Mouse (Mus musculus) liver, embryonic 15.5 days (tissue): ENCODE measurements around the gene Nsun2. TPM values are rescaled to one million over a fixed set of nuclear protein-coding genes. Genes with fewer than 3 reads are reported as not detected.
"Not testable (repeated sequence)": the region's sequence is repeated elsewhere in the genome, so short reads cannot be mapped to it uniquely, and the experiment has no call there.

ENCODE experiments used
- ATAC-seq: fragments of 200-750 bp; cut with Nextera tagmentation; 2 replicates; pipeline ENCODE4 v1.8.0; 2017; ENCODE audit warnings: moderate number of reproducible peaks, mild to moderate bottlenecking, moderate library complexity; ENCODE audit not compliant: insufficient read depth
- H3K27ac ChIP-seq: fragments of 300-500 bp; sonication (generic); replicated peaks from 2 replicates; pipeline ENCODE4 v1.5.1; 2015; ENCODE audit warnings: mild to moderate bottlenecking, inconsistent platforms
- H3K27me3 ChIP-seq: fragments of 300-500 bp; sonication (generic); 2 replicates; pipeline ENCODE4 v1.6.1; 2015; ENCODE audit warnings: mild to moderate bottlenecking, inconsistent platforms
- H3K36me3 ChIP-seq: fragments of 300-500 bp; sonication (generic); replicated peaks from 2 replicates; pipeline ENCODE4 v1.6.1; 2015; ENCODE audit warnings: moderate library complexity, mild to moderate bottlenecking, inconsistent platforms
- H3K4me1 ChIP-seq: fragments of 300-500 bp; sonication (generic); replicated peaks from 2 replicates; pipeline ENCODE4 v1.6.1; 2015; ENCODE audit warnings: inconsistent platforms
- H3K4me2 ChIP-seq: fragments of 300-500 bp; sonication (generic); 2 replicates; pipeline ENCODE4 v1.6.1; 2015; ENCODE audit warnings: moderate library complexity, mild to moderate bottlenecking, inconsistent platforms
- H3K4me3 ChIP-seq: fragments of 300-500 bp; sonication (generic); replicated peaks from 2 replicates; pipeline ENCODE4 v1.5.1; 2015; ENCODE audit warnings: mild to moderate bottlenecking, inconsistent platforms
- H3K9ac ChIP-seq: fragments of 300-500 bp; sonication (generic); 2 replicates; pipeline ENCODE4 v1.6.1; 2015; ENCODE audit warnings: moderate library complexity, mild to moderate bottlenecking, inconsistent platforms
- H3K9me3 ChIP-seq: fragments of 300-500 bp; sonication (generic); replicated peaks from 2 replicates; pipeline ENCODE4 v1.6.1; 2016; ENCODE audit warnings: inconsistent platforms
- WGBS: fragments of 180-500 bp; shearing (Covaris S2); methylation state at CpG from one replicate; pipeline ENCODE4 v1.1.7; 2015; ENCODE audit warnings: mixed read lengths; ENCODE audit not compliant: insufficient replicate concordance; 5-methylcytosine and 5-hydroxymethylcytosine counted together
- polyA plus RNA-seq: library from polyadenylated mRNA; unstranded; fragments of >200 nt; fragmentation: Nextera tagmentation; extraction: Ambion mirVana; gene quantifications from 2 replicates; pipeline ENCODE4 v1.2.1, GENCODE M21; 2015

The Nsun2 gene
- polyA plus RNA-seq, 1 experiment from 2014 or later = 84.3 TPM

GRCm38 (mm10) chr13:69554255-69554654 lies 20.7 kb downstream of the Nsun2 start:
- Histone ChIP-seq H3K4me2 (no peak overlapping the region), H3K4me1 (no peaks in the 10 kb centered on the region), H3K9ac (no peak overlapping the region), H3K9me3 (no peaks in the 10 kb centered on the region), H3K36me3 (no peaks in the 10 kb centered on the region), H3K27me3 (no peaks in the 10 kb centered on the region), H3K27ac (no peak overlapping the region), H3K4me3 (no peak overlapping the region)
- WGBS = 65% methylated on average over 9 of the region's 9 CpGs
- no peak for ATAC-seq

- no peak overlapping the region for H3K4me2 ChIP-seq
- H3K4me1 ChIP-seq = no peaks in the 10 kb centered on the region
- no peaks in the 10 kb centered on the region for H3K36me3 ChIP-seq
- H3K27me3 ChIP-seq = no peaks in the 10 kb centered on the region
- no peaks in the 10 kb centered on the region for H3K9me3 ChIP-seq
- no peak overlapping the region for H3K9ac ChIP-seq
- ATAC-seq = no peak
- WGBS = 24% methylated on average over 8 of the region's 8 CpGs
- no peak overlapping the region for H3K4me3 ChIP-seq
- no peak overlapping the region for H3K27ac ChIP-seq
Measured at GRCm38 (mm10) chr13:69555045-69555444, 21.5 kb downstream of the Nsun2 start.

GRCm38 (mm10) chr13:69555957-69556482 lies 22.5 kb downstream of the Nsun2 start:
- Histone ChIP-seq H3K27me3 (no peaks in the 10 kb centered on the region), H3K4me1 (no peaks in the 10 kb centered on the region), H3K9ac (no peak overlapping the region), H3K9me3 (no peaks in the 10 kb centered on the region), H3K4me2 (no peak overlapping the region), H3K36me3 (no peaks in the 10 kb centered on the region), H3K4me3 (no peak overlapping the region), H3K27ac (no peak overlapping the region)
- WGBS = 61% methylated on average over 6 of the region's 6 CpGs
- no peak for ATAC-seq

- no peak overlapping the region for H3K4me2 ChIP-seq
- H3K27me3 ChIP-seq = no peaks in the 10 kb centered on the region
- H3K36me3 ChIP-seq = no peaks in the 10 kb centered on the region
- no peak overlapping the region for H3K27ac ChIP-seq
- H3K4me1 ChIP-seq = no peaks in the 10 kb centered on the region
- no peaks in the 10 kb centered on the region for H3K9me3 ChIP-seq
- no peak overlapping the region for H3K9ac ChIP-seq
- no peak overlapping the region for H3K4me3 ChIP-seq
- ATAC-seq = no peak
Measured at GRCm38 (mm10) chr13:69556728-69557127, 23.2 kb downstream of the Nsun2 start.

- H3K27me3 ChIP-seq = no peaks in the 10 kb centered on the region
- H3K36me3 ChIP-seq = no peaks in the 10 kb centered on the region
- no peaks in the 10 kb centered on the region for H3K4me1 ChIP-seq
- H3K27ac ChIP-seq = no peak overlapping the region
- no peak for ATAC-seq
- H3K4me3 ChIP-seq = no peak overlapping the region
- H3K4me2 ChIP-seq = no peak overlapping the region
- H3K9me3 ChIP-seq = no peaks in the 10 kb centered on the region
- 54% methylated on average over 6 of the region's 6 CpGs for WGBS
- no peak overlapping the region for H3K9ac ChIP-seq
Measured at GRCm38 (mm10) chr13:69558098-69558660, 24.6 kb downstream of the Nsun2 start.

- H3K36me3 ChIP-seq = no peaks in the 10 kb centered on the region
- H3K9me3 ChIP-seq = no peaks in the 10 kb centered on the region
- no peak overlapping the region for H3K4me2 ChIP-seq
- no peaks in the 10 kb centered on the region for H3K4me1 ChIP-seq
- no peaks in the 10 kb centered on the region for H3K27me3 ChIP-seq
- 44% methylated on average over 13 of the region's 13 CpGs for WGBS
- ATAC-seq = no peak
- no peak overlapping the region for H3K27ac ChIP-seq
- H3K4me3 ChIP-seq = no peak overlapping the region
- H3K9ac ChIP-seq = no peak overlapping the region
Measured at GRCm38 (mm10) chr13:69559291-69559961, 25.9 kb downstream of the Nsun2 start.

DNA sequence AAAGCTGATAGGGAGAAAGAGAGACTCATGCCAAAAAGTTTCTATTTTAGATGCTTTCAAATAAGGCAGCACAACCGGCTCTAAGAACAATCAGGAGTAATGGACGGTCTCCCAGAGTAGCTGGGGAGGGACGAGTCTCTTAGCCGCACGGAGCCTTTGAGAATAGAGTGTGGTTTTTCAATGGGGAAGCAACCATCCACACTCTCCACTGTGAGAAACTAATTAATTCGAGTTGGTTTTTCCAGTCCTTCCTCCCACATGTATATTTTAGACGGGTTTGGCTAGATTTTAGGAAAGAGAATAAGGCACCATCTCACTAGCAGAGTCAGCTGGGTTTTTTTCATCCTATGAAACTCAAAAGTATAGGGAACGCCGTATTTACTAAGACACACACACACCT lies 28.5 kb downstream of the Nsun2 start:
- H3K27ac ChIP-seq = no peak overlapping the region
- no peaks in the 10 kb centered on the region for H3K9me3 ChIP-seq
- no peaks in the 10 kb centered on the region for H3K36me3 ChIP-seq
- no peak overlapping the region for H3K4me2 ChIP-seq
- H3K27me3 ChIP-seq = no peaks in the 10 kb centered on the region
- ATAC-seq = no peak
- 65% methylated on average over 9 of the region's 9 CpGs for WGBS
- no peaks in the 10 kb centered on the region for H3K4me1 ChIP-seq
- H3K4me3 ChIP-seq = no peak overlapping the region
- H3K9ac ChIP-seq = no peak overlapping the region

GRCm38 (mm10) chr13:69562654-69563574 lies 29.4 kb downstream of the Nsun2 start:
- WGBS = 59% methylated on average over 12 of the region's 12 CpGs
- Histone ChIP-seq H3K4me2 (no peak overlapping the region), H3K4me3 (no peak overlapping the region), H3K9ac (no peak overlapping the region), H3K27me3 (no peaks in the 10 kb centered on the region), H3K4me1 (no peaks in the 10 kb centered on the region), H3K9me3 (no peaks in the 10 kb centered on the region), H3K27ac (no peak overlapping the region), H3K36me3 (no peaks in the 10 kb centered on the region)
- no peak for ATAC-seq

DNA sequence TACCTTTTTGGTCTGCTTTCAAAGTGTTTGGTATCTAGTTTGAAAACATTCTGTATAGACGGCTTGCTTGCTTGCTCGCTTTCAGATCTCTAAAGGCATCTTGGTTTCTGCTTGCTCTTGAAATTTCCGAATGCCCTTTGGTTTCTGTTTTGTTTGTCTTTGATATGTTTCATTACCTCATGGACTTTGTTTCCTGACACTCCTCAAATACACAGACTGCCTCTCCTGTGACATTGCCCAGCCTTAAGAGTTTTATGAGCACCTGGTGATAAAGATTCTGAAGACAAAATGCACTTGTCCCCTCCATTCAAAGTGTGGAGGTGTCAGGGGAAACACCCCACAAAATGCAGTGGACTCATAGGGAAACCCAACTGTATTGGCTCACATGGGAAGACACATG lies 30.4 kb downstream of the Nsun2 start:
- 64% methylated on average over 3 of the region's 3 CpGs for WGBS
- Histone ChIP-seq H3K27ac (no peak overlapping the region), H3K9ac (no peak overlapping the region), H3K27me3 (no peaks in the 10 kb centered on the region), H3K36me3 (no peaks in the 10 kb centered on the region), H3K9me3 (no peaks in the 10 kb centered on the region), H3K4me1 (no peaks in the 10 kb centered on the region), H3K4me2 (no peak overlapping the region), H3K4me3 (no peak overlapping the region)
- no peak for ATAC-seq

DNA sequence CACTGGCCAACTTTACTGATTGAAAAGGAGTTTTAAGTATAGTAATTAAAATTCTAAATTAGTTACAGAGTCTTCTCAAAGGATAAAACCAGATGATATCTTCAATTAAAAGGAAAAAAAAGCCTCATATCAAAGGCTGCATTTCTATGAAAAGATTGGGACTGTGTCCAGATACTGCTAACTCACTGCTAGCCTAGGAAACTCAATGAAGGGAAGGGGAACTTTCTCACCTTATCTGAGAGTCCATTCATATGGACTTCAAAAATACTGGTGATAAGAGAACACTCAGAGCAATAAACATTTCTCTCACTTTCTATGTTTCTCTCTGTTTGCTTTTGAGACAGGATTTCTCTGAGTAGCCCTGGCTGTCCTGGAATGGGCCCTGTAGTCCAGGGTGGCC lies 31.0 kb downstream of the Nsun2 start:
- Histone ChIP-seq H3K36me3 (no peaks in the 10 kb centered on the region), H3K27me3 (no peaks in the 10 kb centered on the region), H3K9me3 (no peaks in the 10 kb centered on the region), H3K4me3 (no peak overlapping the region), H3K4me1 (no peaks in the 10 kb centered on the region), H3K27ac (no peak overlapping the region), H3K9ac (no peak overlapping the region), H3K4me2 (no peak overlapping the region)
- ATAC-seq = no peak

- WGBS = 68% methylated on average over 4 of the region's 4 CpGs
- not testable (repeated sequence) for H3K4me3 ChIP-seq, H3K27me3 ChIP-seq, H3K4me2 ChIP-seq, H3K36me3 ChIP-seq, ATAC-seq, H3K9me3 ChIP-seq, H3K27ac ChIP-seq, H3K4me1 ChIP-seq, H3K9ac ChIP-seq
Measured at GRCm38 (mm10) chr13:69565401-69565800, 31.9 kb downstream of the Nsun2 start.
